Mouse (Mus musculus): Measurements from ENCODE around the gene Abcg2. TPM values are rescaled to one million over a fixed set of nuclear protein-coding genes. Genes with fewer than 3 reads are reported as not detected.
A peak's percentile ranks its signal among the peaks of the same experiment; 100 is the strongest.
"Not testable (repeated sequence)": the region's sequence is repeated elsewhere in the genome, so short reads cannot be mapped to it uniquely, and the experiment has no call there.

Gene Abcg2
- polyA plus RNA-seq, 1 experiment: 16.4 TPM

DNA sequence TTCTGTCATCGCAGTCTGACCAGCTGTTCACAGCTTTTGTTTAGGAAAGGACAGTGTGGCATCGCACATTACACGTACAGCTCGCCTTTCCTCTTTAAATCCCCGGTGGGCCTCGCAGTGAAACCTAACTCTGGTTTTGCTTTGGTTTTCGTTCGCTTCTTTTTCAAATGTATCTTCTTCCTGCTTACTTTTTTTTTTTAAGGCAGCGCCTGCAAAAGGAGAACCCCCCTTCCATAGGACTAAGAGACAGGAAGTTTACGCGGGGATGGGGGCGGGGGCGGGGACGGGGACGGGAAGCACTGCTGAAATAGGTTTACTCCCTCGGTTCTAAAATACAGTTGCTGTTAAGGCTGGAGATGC is 12.0 kb downstream of the Abcg2 start:
- no peak for DNase-seq
- Histone ChIP-seq H3K27me3 (ENCODE audit: control insufficient read depth, insufficient read depth, low read length) (no peaks in the 10 kb centered on the region), H3K4me1 (ENCODE audit: control insufficient read depth, insufficient read depth, low read length) (no peaks in the 10 kb centered on the region), H3K27ac (ENCODE audit: insufficient read depth, low read length) (peak overlapping the region; percentile 59; the same call in 1 of the 2 replicates), H3K4me3 (replicated peaks; ENCODE audit: insufficient read depth, low read depth, low read length) (peak overlapping the region; percentile 59)
- TF ChIP-seq CTCF (IDR thresholded peaks at IDR 0.05; ENCODE audit: borderline replicate concordance, insufficient read depth, low read depth, low read length) (no peak), POLR2A (IDR thresholded peaks at IDR 0.05; ENCODE audit: borderline replicate concordance, insufficient read depth, low read length) (no peak)
- WGBS: 15% methylated on average over 16 of the region's 16 CpGs

DNA sequence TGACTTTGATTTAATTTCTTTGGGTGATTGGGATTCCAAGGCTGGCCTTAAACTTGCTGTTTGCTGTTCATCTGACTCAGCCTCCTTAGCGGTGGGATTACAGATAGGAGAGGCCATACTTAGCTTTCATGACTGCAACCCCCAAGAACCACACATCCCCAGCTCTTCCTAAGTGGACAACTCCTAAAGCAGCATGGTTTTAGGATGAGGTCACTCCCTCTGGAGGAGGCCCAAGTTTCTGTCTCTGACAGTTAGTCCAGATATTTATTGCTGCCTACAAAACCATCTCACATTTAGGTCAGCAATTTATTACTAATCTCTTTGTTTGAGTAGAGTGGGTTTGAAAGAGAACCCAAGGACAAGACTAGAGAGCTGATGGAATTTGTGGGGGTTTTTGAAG is 17.8 kb downstream of the Abcg2 start:
- 94% methylated on average over 1 of the region's 1 CpGs for WGBS
- H3K4me1 ChIP-seq (ENCODE audit: control insufficient read depth, insufficient read depth, low read length); H3K4me3 ChIP-seq (replicated peaks; ENCODE audit: insufficient read depth, low read depth, low read length); H3K27ac ChIP-seq (ENCODE audit: insufficient read depth, low read length); DNase-seq; H3K27me3 ChIP-seq (ENCODE audit: control insufficient read depth, insufficient read depth, low read length): not testable (repeated sequence)

DNA sequence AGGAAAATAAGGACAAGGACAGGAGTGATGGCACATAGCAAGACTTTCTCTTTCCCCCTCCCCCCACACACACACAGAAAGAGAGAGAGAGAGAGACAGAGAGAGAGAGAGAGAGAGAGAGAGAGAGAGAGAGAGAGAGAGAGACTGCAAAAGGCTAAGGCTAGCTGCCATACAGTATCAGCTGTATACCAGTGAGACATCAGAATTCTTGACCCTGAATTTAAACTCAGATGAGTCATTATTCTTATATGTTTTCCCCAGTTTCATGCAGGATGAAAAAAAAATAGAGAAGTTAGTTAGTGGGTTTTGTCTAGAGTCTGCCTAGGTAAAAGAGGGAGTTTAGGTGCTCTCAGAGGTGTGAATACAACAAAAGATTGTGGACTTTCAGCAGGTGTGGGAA is 18.7 kb downstream of the Abcg2 start:
- H3K4me3 ChIP-seq (replicated peaks; ENCODE audit: insufficient read depth, low read depth, low read length); H3K27ac ChIP-seq (ENCODE audit: insufficient read depth, low read length); H3K4me1 ChIP-seq (ENCODE audit: control insufficient read depth, insufficient read depth, low read length); DNase-seq; H3K27me3 ChIP-seq (ENCODE audit: control insufficient read depth, insufficient read depth, low read length): not testable (repeated sequence)

DNA sequence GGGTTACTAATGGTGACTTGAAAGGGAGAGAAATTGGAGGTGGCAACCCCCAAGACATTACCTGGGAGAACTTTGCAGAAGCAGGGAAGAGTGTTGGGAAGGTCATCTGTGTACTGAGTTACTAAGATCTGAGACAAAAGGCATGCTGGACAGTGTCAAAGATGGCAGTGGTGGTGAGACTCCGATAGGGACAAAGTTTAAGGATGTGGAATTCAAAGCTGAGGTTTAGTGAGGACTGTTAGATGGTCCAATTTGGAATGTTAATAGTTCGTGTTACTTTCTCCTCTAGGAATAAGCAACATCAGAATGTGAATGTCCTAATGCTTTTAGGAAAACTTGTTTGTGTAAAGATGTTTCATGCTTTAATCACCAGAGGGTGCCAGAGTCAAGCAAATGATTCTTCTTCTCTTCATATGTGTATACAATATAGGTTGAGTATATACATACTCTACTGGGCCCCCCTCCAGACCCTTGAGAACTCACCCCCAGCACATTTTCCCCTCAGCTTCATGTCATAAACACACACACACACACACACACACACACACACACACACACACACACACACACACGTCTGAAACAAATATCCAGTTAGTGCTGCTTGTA is 19.3 kb downstream of the Abcg2 start:
- DNase-seq: peak in 1 of 2 experiments; percentile 18
- not testable (repeated sequence) for H3K27ac ChIP-seq (ENCODE audit: insufficient read depth, low read length); H3K4me1 ChIP-seq (ENCODE audit: control insufficient read depth, insufficient read depth, low read length); H3K4me3 ChIP-seq (replicated peaks; ENCODE audit: insufficient read depth, low read depth, low read length); H3K27me3 ChIP-seq (ENCODE audit: control insufficient read depth, insufficient read depth, low read length)
- WGBS: 67% methylated on average over 3 of the region's 3 CpGs
- 0 out of 2 replicates have a peak, but pooled peaks have one; percentile 8 for TF ChIP-seq CTCF (IDR thresholded peaks at IDR 0.05; ENCODE audit: borderline replicate concordance, insufficient read depth, low read depth, low read length)

DNA sequence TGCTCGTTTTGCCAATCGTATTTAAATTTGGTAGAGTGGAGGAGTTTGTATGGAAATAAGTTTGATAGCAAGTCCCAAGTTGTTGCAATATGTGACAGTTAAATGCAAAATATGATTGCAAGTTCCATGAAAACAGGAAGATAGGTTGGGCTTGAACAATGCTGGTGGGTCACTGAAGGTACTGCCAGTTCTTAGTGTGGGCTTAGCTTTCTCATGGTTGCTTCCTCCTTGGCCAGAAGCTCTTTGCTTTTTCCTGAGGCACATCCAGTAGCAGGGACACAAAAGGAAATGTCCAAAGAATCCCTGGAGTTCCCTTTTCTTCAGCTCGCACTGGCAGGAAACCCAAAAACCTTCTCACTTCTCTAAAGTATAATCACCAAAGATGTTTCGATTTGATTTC is 22.3 kb downstream of the Abcg2 start:
- Histone ChIP-seq H3K27me3 (ENCODE audit: control insufficient read depth, insufficient read depth, low read length) (no peaks in the 10 kb centered on the region), H3K4me1 (ENCODE audit: control insufficient read depth, insufficient read depth, low read length) (no peaks in the 10 kb centered on the region), H3K4me3 (replicated peaks; ENCODE audit: insufficient read depth, low read depth, low read length) (no peak overlapping the region), H3K27ac (ENCODE audit: insufficient read depth, low read length) (no peak overlapping the region)
- 85% methylated on average over 4 of the region's 4 CpGs for WGBS
- DNase-seq: no peak
- TF ChIP-seq POLR2A (IDR thresholded peaks at IDR 0.05; ENCODE audit: borderline replicate concordance, insufficient read depth, low read length) (no peak), CTCF (IDR thresholded peaks at IDR 0.05; ENCODE audit: borderline replicate concordance, insufficient read depth, low read depth, low read length) (no peak)

DNA sequence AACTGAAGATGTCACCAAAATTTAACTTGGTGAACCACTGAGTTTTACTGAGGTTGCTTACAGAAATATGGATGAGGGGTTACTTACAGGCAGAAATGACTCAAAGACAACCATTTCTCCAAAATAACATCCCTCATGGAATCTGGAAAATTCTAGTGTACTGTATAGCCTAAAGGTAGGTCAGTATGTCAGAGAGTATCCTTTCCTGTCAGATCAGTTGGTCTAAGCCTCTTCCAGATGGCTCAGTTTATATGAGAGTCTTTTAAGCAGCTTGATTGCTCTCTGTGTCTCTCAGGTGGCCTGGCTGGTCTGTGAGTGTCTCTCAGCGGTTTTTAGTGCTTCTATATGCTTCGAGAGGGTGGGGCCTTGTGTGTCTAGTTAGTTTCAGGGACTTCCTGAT is 24.1 kb downstream of the Abcg2 start:
- no peak overlapping the region for H3K4me3 ChIP-seq (replicated peaks; ENCODE audit: insufficient read depth, low read depth, low read length)
- no peaks in the 10 kb centered on the region for H3K27me3 ChIP-seq (ENCODE audit: control insufficient read depth, insufficient read depth, low read length)
- no peak overlapping the region for H3K27ac ChIP-seq (ENCODE audit: insufficient read depth, low read length)
- TF ChIP-seq POLR2A (IDR thresholded peaks at IDR 0.05; ENCODE audit: borderline replicate concordance, insufficient read depth, low read length) (no peak), CTCF (IDR thresholded peaks at IDR 0.05; ENCODE audit: borderline replicate concordance, insufficient read depth, low read depth, low read length) (no peak)
- no peaks in the 10 kb centered on the region for H3K4me1 ChIP-seq (ENCODE audit: control insufficient read depth, insufficient read depth, low read length)
- 74% methylated on average over 2 of the region's 2 CpGs for WGBS
- no peak for DNase-seq

DNA sequence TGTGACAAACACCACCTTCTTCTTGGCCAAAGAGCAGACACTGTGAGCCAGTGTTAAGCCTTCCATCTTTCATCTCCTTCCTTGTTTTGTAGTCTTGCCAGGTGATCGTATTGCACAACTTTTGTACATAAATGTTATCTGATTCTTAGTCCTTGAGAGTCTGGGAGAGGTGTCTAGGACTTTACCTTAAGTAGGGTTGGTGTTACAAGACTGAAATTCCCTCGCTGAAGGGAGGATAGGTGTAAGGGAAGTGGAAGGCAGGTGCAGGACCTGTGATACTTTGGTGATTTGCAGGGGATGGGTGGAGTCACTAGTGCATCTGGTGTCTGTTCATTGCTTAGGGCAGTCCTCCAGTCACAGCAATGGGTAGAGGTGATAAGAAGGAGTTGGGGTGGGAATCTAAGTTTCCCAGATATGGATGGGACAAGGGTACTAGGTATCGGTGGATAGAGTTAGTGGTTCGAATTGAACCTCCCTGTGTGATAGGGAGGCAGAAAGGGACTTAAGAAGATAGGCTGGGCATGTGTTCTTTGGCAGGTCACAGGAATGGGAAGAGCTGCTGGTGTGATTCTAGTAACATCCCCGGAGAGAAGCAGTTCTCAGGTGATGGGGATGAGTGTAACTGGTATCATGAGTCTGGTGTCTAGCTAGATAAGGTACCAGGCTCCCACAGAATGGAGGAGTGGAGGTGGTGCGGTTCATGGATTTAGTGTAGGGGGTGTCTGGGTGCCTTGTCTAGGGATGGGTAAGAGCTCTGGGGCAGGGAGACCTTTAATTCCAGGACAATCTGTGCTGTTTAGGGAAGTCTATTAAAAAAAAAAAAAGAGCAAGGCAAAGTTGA is 25.8 kb downstream of the Abcg2 start:
- WGBS: 84% methylated on average over 6 of the region's 6 CpGs
- H3K27ac ChIP-seq (ENCODE audit: insufficient read depth, low read length): no peak overlapping the region
- H3K27me3 ChIP-seq (ENCODE audit: control insufficient read depth, insufficient read depth, low read length): no peaks in the 10 kb centered on the region
- H3K4me3 ChIP-seq (replicated peaks; ENCODE audit: insufficient read depth, low read depth, low read length): no peak overlapping the region
- H3K4me1 ChIP-seq (ENCODE audit: control insufficient read depth, insufficient read depth, low read length): no peaks in the 10 kb centered on the region
- TF ChIP-seq CTCF (IDR thresholded peaks at IDR 0.05; ENCODE audit: borderline replicate concordance, insufficient read depth, low read depth, low read length) (no peak), POLR2A (IDR thresholded peaks at IDR 0.05; ENCODE audit: borderline replicate concordance, insufficient read depth, low read length) (no peak)
- no peak for DNase-seq

DNA sequence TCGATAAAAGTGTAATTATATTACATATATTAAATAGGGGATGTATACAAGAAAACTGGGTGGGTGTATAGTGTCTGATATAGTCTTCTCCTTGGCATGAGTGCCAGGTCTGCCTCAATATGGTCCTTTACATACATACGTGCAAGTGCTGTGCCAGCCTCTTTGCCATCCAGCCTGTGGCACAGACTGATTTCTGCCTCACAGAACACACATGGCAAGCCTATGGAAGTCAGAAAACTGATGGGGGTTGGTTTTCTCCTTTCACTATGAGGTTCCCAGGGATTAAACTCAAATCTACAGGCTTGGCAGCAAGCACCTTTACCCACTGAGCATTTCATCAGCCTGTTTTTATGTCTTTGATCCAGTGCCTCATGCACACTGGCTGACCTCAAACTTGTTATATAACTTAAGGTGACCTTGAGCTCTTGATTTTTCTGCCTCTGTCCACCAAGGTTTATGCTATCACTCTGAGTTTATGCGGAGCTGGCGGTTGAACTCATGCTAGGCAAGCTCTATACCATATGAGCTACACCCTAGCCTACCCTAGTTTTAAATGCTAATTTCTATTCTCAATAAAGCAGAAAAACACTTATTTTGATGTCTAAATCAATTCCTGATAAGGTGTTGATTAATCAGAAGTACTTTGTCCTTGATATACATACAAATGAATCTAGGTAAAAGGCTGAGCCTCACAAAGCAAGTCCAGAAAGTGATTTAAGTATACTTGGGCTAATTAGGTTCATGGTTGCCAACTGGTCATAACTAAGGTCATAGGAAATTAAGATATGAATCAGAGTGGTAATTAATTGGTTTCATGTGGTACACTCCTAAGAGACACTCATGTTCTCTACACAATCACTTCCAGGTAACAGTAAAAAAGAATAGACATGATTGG is 26.7 kb downstream of the Abcg2 start:
- WGBS: 69% methylated on average over 4 of the region's 4 CpGs
- no peak for DNase-seq

More for the DNA sequence above, 26.7 kb downstream of the Abcg2 start:
- Histone ChIP-seq H3K27ac (ENCODE audit: insufficient read depth, low read length) (no peak overlapping the region), H3K4me3 (replicated peaks; ENCODE audit: insufficient read depth, low read depth, low read length) (no peak overlapping the region), H3K27me3 (ENCODE audit: control insufficient read depth, insufficient read depth, low read length) (no peaks in the 10 kb centered on the region), H3K4me1 (ENCODE audit: control insufficient read depth, insufficient read depth, low read length) (no peaks in the 10 kb centered on the region)
- no peak for TF ChIP-seq CTCF (IDR thresholded peaks at IDR 0.05; ENCODE audit: borderline replicate concordance, insufficient read depth, low read depth, low read length)
- no peak for TF ChIP-seq POLR2A (IDR thresholded peaks at IDR 0.05; ENCODE audit: borderline replicate concordance, insufficient read depth, low read length)

All from cerebellum, adult 2 months (tissue).